Mouse (Mus musculus) stomach, postnatal 0 days (tissue): ENCODE data around the gene Arid4b. TPM values are rescaled to one million over a fixed set of nuclear protein-coding genes. Genes with fewer than 3 reads are reported as not detected.

ENCODE experiments used
- ATAC-seq: fragments of 200-750 bp; cut with Nextera tagmentation; 2 replicates; pipeline ENCODE4 v1.8.0; 2017; ENCODE audit not compliant: low FRiP score, low TSS enrichment
- DNase-seq: peaks from one replicate; pipeline ENCODE4 v3.0.0-alpha.2; 2016; ENCODE audit warnings: low spot score
- H3K27ac ChIP-seq: fragments of 300-500 bp; sonication (generic); replicated peaks from 2 replicates; pipeline ENCODE4 v1.5.1; 2014; ENCODE audit warnings: mild to moderate bottlenecking, control low read depth
- H3K27me3 ChIP-seq: fragments of 300-500 bp; sonication (generic); 2 replicates; pipeline ENCODE4 v1.6.1; 2014; ENCODE audit warnings: low read length; ENCODE audit not compliant: control insufficient read depth, insufficient read depth
- H3K36me3 ChIP-seq: fragments of 300-500 bp; sonication (generic); 2 replicates; pipeline ENCODE4 v1.6.1; 2014; ENCODE audit warnings: low read length, mixed read lengths; ENCODE audit not compliant: control insufficient read depth, insufficient read depth
- H3K4me1 ChIP-seq: fragments of 300-500 bp; sonication (generic); replicated peaks from 2 replicates; pipeline ENCODE4 v1.6.1; 2014; ENCODE audit warnings: antibody characterized with exemption; ENCODE audit not compliant: control insufficient read depth, insufficient read depth
- H3K4me2 ChIP-seq: fragments of 300-500 bp; sonication (generic); replicated peaks from 2 replicates; pipeline ENCODE4 v1.6.1; 2014; ENCODE audit warnings: low read depth, mild to moderate bottlenecking, control low read depth, moderate library complexity
- H3K4me3 ChIP-seq: fragments of 300-500 bp; sonication (generic); 2 replicates; pipeline ENCODE4 v1.5.1; 2014; ENCODE audit warnings: low read depth, low read length, control low read depth
- H3K9ac ChIP-seq: fragments of 300-500 bp; sonication (generic); 2 replicates; pipeline ENCODE4 v1.6.1; 2014; ENCODE audit warnings: mild to moderate bottlenecking, low read length, control low read depth, mixed read lengths
- H3K9me3 ChIP-seq: fragments of 300-500 bp; sonication (generic); 2 replicates; pipeline ENCODE4 v1.6.1; 2016; ENCODE audit warnings: low read length; ENCODE audit not compliant: control insufficient read depth
- CTCF ChIP-seq: IDR thresholded peaks from 2 replicates; pipeline ENCODE4 v1.5.1; 2016; ENCODE audit warnings: antibody characterized with exemption, low read depth, mild to moderate bottlenecking, moderate library complexity
- EP300 ChIP-seq: optimal IDR thresholded peaks from 2 replicates; pipeline ENCODE3; 2016; ENCODE audit warnings: antibody characterized with exemption
- WGBS: fragments of 180-500 bp; shearing (Covaris S2); extraction: QIAGEN DNeasy Blood & Tissue Kit; methylation state at CpG from one replicate; pipeline ENCODE4 v1.1.7; 2014; 5-methylcytosine and 5-hydroxymethylcytosine counted together
- polyA plus RNA-seq: library from polyadenylated mRNA; unstranded; fragments of >200 nt; fragmentation: Nextera tagmentation; extraction: Ambion mirVana; gene quantifications from 2 replicates; pipeline ENCODE4 v1.2.1, GENCODE M21; 2015

The Arid4b gene
- polyA plus RNA-seq, 1 experiment from 2014 or later, result 32.1 TPM

DNA sequence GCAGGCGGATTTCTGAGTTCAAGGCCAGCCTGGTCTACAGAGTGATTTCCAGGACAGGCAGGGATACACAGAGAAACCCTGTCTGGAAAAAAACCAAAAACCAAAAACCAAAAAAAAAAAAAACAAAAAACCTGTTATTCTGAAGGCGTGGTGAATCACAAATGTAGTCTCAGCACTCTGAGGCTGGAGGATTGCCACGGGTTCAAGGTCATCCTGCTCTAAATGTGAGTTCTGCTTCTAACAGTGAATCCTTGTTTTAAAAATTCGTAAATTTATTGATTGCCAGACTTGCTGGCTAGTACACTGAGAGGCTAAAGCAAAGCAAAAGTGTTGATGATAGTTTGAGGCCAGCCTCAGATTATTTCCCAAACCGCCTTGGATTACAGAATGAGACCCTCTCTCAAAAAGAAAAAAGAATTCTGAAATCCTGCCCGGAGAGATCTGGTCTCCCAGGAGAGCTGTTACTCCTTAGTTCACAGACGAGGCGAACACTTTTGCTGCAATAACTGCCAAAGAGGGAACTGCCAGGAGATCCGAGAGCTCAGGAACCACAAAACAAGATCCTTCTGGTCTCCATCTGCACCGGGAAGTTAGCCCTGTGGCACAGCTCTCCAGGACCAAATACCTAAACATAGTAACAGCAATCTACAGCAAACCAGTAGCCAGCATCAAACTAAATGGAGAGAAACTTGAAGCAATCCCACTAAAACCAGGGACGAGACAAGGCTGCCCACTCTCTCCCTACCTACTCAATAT lies 27.0 kb upstream of the Arid4b start:
- TF ChIP-seq CTCF, result no peak
- no peaks in the 10 kb centered on the region for H3K9me3 ChIP-seq
- no peaks in the 10 kb centered on the region for H3K36me3 ChIP-seq
- DNase-seq (no peak), ATAC-seq (no peak)
- no peak overlapping the region for H3K4me3 ChIP-seq
- no peak overlapping the region for H3K27ac ChIP-seq
- WGBS, result 89% methylated on average over 11 of the region's 11 CpGs
- no peak overlapping the region for H3K9ac ChIP-seq
- H3K4me1 ChIP-seq, result peaks cover 6% of the 10 kb centered on the region; the same call in 1 of the 2 replicates
- no peak overlapping the region for H3K4me2 ChIP-seq
- no peaks in the 10 kb centered on the region for H3K27me3 ChIP-seq

DNA sequence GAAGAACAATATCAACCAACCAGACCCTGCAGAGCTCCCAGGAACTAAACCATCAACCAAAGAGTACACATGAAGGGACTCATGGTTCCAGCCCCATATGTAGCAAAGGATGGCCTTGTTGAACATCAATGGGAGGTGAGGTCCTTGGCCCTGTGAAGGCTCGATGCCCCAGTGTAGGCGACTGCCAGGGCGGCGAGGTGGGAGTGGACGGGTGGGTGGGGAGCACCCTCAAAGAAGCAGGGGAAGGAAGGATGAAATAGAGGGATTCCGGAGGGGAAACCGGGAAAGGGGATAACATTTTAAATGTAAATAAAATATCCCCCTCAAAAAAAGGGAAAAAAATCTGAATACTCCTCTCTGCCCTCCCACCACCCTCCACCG lies 24.1 kb upstream of the Arid4b start:
- H3K9me3 ChIP-seq, result no peaks in the 10 kb centered on the region
- peaks cover 6% of the 10 kb centered on the region; the same call in 1 of the 2 replicates for H3K4me1 ChIP-seq
- H3K4me3 ChIP-seq, result peak overlapping the region; percentile 83
- no peaks in the 10 kb centered on the region for H3K36me3 ChIP-seq
- peak overlapping the region; percentile 89 for H3K9ac ChIP-seq
- DNase-seq (no peak), ATAC-seq (peak; percentile 19; the same call in 1 of the 2 replicates)
- H3K27me3 ChIP-seq, result no peaks in the 10 kb centered on the region
- peak overlapping the region; percentile 84 for H3K4me2 ChIP-seq
- WGBS, result 0% methylated on average over 7 of the region's 8 CpGs
- TF ChIP-seq EP300, result no peak
- no peak for TF ChIP-seq CTCF
- H3K27ac ChIP-seq, result peak overlapping the region; percentile 95

DNA sequence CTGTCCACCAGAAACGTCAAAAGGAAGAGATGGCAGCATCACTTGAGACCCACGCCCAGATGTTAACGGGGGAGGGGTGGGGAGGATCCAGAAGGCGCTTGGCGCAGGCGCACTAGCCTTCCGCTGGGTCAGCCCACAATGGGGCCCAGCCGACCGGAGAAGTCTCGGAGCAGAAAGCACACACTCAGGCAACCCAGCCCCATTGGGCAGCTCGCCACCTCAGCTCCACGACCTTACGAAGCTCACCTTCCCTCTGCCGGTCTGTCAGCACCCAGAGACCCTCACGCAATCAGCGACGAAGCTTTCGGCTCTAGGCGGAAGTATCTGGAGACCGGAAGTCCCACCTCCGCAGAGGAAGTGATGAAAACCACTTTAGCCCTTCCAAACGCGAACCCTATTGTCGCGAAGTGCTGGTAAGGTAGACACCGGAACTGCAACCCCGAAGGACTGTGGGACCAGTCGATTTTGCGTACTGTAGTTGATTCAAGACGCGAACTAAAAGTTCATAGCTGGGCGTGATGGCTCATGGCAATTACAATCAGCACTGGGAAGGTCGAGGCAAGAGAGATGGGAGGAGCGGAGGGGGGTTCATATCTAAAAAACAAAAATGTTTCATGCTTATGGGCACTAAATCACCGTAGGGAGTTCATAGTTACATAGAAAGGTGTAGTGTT lies 23.6 kb upstream of the Arid4b start, which contains the start of gene Tbce:
Tbce (minus strand) TSS at position 347 of the 674 bp plus-strand sequence.
- H3K9ac ChIP-seq, result peak within 1 kb of the TSS; percentile 89
- H3K36me3 ChIP-seq, result no peaks in the 10 kb centered on the region
- DNase-seq, result peak; percentile 86
- peak within 1 kb of the TSS; percentile 84 for H3K4me2 ChIP-seq
- H3K4me1 ChIP-seq, result peaks cover 6% of the 10 kb centered on the region; the same call in 1 of the 2 replicates
- peak; percentile 95 for ATAC-seq
- no peaks in the 10 kb centered on the region for H3K9me3 ChIP-seq
- peak within 1 kb of the TSS; percentile 83 for H3K4me3 ChIP-seq
- H3K27ac ChIP-seq, result peak within 1 kb of the TSS; percentile 95
- H3K27me3 ChIP-seq, result no peaks in the 10 kb centered on the region
- WGBS, result 1% methylated on average over 35 of the region's 35 CpGs
- peak; percentile 44 for TF ChIP-seq CTCF
- TF ChIP-seq EP300, result no peak

DNA sequence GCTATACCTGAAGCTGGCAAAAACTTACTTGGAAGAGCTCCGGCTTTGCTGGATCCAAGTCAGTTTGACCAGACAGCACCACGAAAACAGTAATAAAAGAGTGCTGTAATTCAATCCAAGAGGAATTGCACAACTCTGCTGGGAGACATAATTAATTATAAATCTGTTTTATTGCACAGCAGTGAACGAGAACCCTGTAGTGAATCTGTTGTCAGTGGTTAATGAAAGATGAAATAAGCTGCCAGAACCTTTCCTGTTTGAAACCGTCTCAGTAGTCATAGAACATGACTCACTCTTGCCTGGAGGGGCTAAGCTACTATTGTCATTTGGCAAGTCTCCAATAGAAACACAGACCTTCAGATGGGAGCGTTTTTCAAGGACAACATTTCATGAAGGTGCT lies 22.8 kb upstream of the Arid4b start:
- H3K27me3 ChIP-seq, result no peaks in the 10 kb centered on the region
- WGBS, result 12% methylated on average over 5 of the region's 5 CpGs
- peak overlapping the region; percentile 89; the same call in 1 of the 2 replicates for H3K9ac ChIP-seq
- H3K4me1 ChIP-seq, result peaks cover 6% of the 10 kb centered on the region; the same call in 1 of the 2 replicates
- DNase-seq (no peak), ATAC-seq (peak; percentile 32; the same call in 1 of the 2 replicates)
- no peaks in the 10 kb centered on the region for H3K9me3 ChIP-seq
- TF ChIP-seq EP300, result no peak
- no peak for TF ChIP-seq CTCF
- peak overlapping the region; percentile 84 for H3K4me2 ChIP-seq
- peak overlapping the region; percentile 95 for H3K27ac ChIP-seq
- H3K36me3 ChIP-seq, result no peaks in the 10 kb centered on the region
- H3K4me3 ChIP-seq, result peak overlapping the region; percentile 83

DNA sequence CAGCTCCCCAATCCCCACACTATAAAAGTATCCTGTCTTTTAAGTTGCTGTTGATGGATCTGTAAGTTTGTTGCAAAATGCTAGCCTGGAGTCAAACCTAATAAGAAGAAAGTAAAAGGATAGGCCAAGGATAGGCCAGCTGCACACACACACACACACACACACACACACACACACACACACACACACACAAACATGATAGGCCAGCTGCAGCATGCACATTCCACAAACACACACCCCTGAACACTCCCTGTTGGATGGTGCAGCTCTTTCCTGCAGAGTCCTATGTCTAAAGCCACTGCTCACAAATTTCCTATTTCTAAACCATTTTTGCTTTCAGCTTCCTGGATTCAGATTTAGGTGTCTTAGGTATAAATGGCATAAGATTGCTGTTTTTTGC lies 19.2 kb upstream of the Arid4b start:
- Histone ChIP-seq H3K4me3 (no peak overlapping the region), H3K27me3 (no peaks in the 10 kb centered on the region), H3K4me2 (no peak overlapping the region), H3K4me1 (peaks cover 4% of the 10 kb centered on the region; the same call in 1 of the 2 replicates), H3K36me3 (peaks cover 2% of the 10 kb centered on the region; the same call in 1 of the 2 replicates), H3K9ac (no peak overlapping the region), H3K27ac (no peak overlapping the region), H3K9me3 (no peaks in the 10 kb centered on the region)
- no peak for ATAC-seq
- no peak for DNase-seq
- no peak for TF ChIP-seq EP300
- TF ChIP-seq CTCF, result no peak

DNA sequence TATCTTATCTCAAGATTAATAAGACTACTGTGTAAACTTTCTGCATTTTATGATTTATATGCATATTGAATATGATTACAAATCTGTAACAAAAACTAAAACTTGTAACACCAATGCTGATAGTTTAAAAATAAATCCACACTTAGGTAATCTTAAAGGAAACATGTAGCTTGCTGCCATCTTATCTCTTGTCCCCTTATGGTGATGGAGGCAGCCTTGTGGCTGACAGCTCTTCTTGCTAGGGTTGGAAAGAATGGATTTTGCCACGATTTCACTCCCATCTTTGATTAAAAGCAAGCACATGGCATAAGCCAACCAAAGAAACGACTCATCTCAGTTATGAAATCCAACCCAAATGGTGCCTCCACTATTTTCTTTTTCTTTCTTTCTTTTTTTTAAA lies 18.5 kb upstream of the Arid4b start:
- WGBS, result 74% methylated on average over 2 of the region's 2 CpGs
- Histone ChIP-seq H3K9me3 (no peaks in the 10 kb centered on the region), H3K9ac (no peak overlapping the region), H3K4me3 (no peak overlapping the region), H3K4me1 (peaks cover 4% of the 10 kb centered on the region; the same call in 1 of the 2 replicates), H3K27ac (no peak overlapping the region), H3K4me2 (no peak overlapping the region), H3K36me3 (peaks cover 6% of the 10 kb centered on the region), H3K27me3 (no peaks in the 10 kb centered on the region)
- no peak for DNase-seq
- ATAC-seq, result no peak
- no peak for TF ChIP-seq CTCF
